Mouse (Mus musculus) limb, embryonic 12.5 days (tissue): Measurements from ENCODE around the gene Nmnat2. TPM values are rescaled to one million over a fixed set of nuclear protein-coding genes. Genes with fewer than 3 reads are reported as not detected.
A peak's percentile ranks its signal among the peaks of the same experiment; 100 is the strongest.
"Not testable (repeated sequence)": the region's sequence is repeated elsewhere in the genome, so short reads cannot be mapped to it uniquely, and the experiment has no call there.

Experiments used
- ATAC-seq: fragments of 200-750 bp; cut with Nextera tagmentation; 2 replicates; pipeline ENCODE4 v1.8.0; 2017; ENCODE audit warnings: low read depth, moderate TSS enrichment; ENCODE audit not compliant: insufficient number of reproducible peaks, insufficient read depth, low FRiP score, low TSS enrichment
- H3K27ac ChIP-seq: fragments of 300-500 bp; sonication (generic); 2 replicates; pipeline ENCODE4 v1.5.1; 2016; ENCODE audit warnings: mild to moderate bottlenecking, moderate library complexity
- H3K27me3 ChIP-seq: fragments of 300-500 bp; sonication (generic); 2 replicates; pipeline ENCODE4 v1.6.1; 2016; ENCODE audit warnings: mild to moderate bottlenecking, moderate library complexity
- H3K36me3 ChIP-seq: fragments of 300-500 bp; sonication (generic); 2 replicates; pipeline ENCODE4 v1.6.1; 2016; ENCODE audit warnings: mild to moderate bottlenecking, moderate library complexity
- H3K4me1 ChIP-seq: fragments of 300-500 bp; sonication (generic); replicated peaks from 2 replicates; pipeline ENCODE4 v1.6.1; 2016
- H3K4me2 ChIP-seq: fragments of 300-500 bp; sonication (generic); 2 replicates; pipeline ENCODE4 v1.6.1; 2016; ENCODE audit warnings: mild to moderate bottlenecking, moderate library complexity
- H3K4me3 ChIP-seq: fragments of 300-500 bp; sonication (generic); replicated peaks from 2 replicates; pipeline ENCODE4 v1.5.1; 2016; ENCODE audit warnings: mild to moderate bottlenecking
- H3K9ac ChIP-seq: fragments of 300-500 bp; sonication (generic); replicated peaks from 2 replicates; pipeline ENCODE4 v1.6.1; 2016; ENCODE audit warnings: mild to moderate bottlenecking, moderate library complexity
- H3K9me3 ChIP-seq: fragments of 300-500 bp; sonication (generic); 2 replicates; pipeline ENCODE4 v1.6.1; 2016; ENCODE audit warnings: mild to moderate bottlenecking, moderate library complexity
- WGBS: fragments of 180-500 bp; shearing (Covaris S2); methylation state at CpG from one replicate; pipeline ENCODE4 v1.1.7; 2016; 5-methylcytosine and 5-hydroxymethylcytosine counted together
- polyA plus RNA-seq: library from polyadenylated mRNA; unstranded; fragments of >200 nt; fragmentation: Nextera tagmentation; extraction: Ambion mirVana; gene quantifications from 2 replicates; pipeline ENCODE4 v1.2.1, GENCODE M21; 2016

Gene Nmnat2
- polyA plus RNA-seq, 1 experiment from 2014 or later: 0.69 TPM

GRCm38 (mm10) chr1:153062547-153062946, 107.8 kb downstream of the Nmnat2 start:
- Histone ChIP-seq H3K4me1 (peaks cover 20% of the 10 kb centered on the region), H3K27me3 (no peaks in the 10 kb centered on the region), H3K4me2 (no peak overlapping the region), H3K27ac (no peak overlapping the region), H3K36me3 (no peaks in the 10 kb centered on the region), H3K9ac (no peak overlapping the region), H3K9me3 (no peaks in the 10 kb centered on the region), H3K4me3 (no peak overlapping the region)
- 18% methylated on average over 7 of the region's 7 CpGs for WGBS
- no peak for ATAC-seq

- no peak overlapping the region for H3K4me3 ChIP-seq
- WGBS: 64% methylated on average over 9 of the region's 9 CpGs
- H3K9me3 ChIP-seq: no peaks in the 10 kb centered on the region
- no peak overlapping the region for H3K4me2 ChIP-seq
- no peaks in the 10 kb centered on the region for H3K27me3 ChIP-seq
- no peak overlapping the region; the same call in 1 of the 2 replicates for H3K27ac ChIP-seq
- no peak overlapping the region for H3K9ac ChIP-seq
- ATAC-seq: no peak
- H3K4me1 ChIP-seq: peaks cover 20% of the 10 kb centered on the region
- H3K36me3 ChIP-seq: no peaks in the 10 kb centered on the region
These were observed 110.1 kb downstream of the Nmnat2 start for GRCm38 (mm10) chr1:153064784-153065390.

- 75% methylated on average over 12 of the region's 12 CpGs for WGBS
- no peak overlapping the region; the same call in 1 of the 2 replicates for H3K27ac ChIP-seq
- ATAC-seq: no peak
These were observed 110.9 kb downstream of the Nmnat2 start for GRCm38 (mm10) chr1:153065473-153066386.

GRCm38 (mm10) chr1:153066387-153066781, 111.6 kb downstream of the Nmnat2 start:
- no peak for ATAC-seq
- WGBS: 79% methylated on average over 4 of the region's 4 CpGs
- H3K4me3 ChIP-seq: no peak overlapping the region
- no peaks in the 10 kb centered on the region for H3K9me3 ChIP-seq
- no peaks in the 10 kb centered on the region for H3K36me3 ChIP-seq
- H3K4me1 ChIP-seq: peaks cover 21% of the 10 kb centered on the region
- no peak overlapping the region for H3K9ac ChIP-seq
- H3K4me2 ChIP-seq: no peak overlapping the region
- H3K27me3 ChIP-seq: no peaks in the 10 kb centered on the region; the same call in 1 of the 2 replicates
- no peak overlapping the region for H3K27ac ChIP-seq

More at GRCm38 (mm10) chr1:153065473-153066386, 110.9 kb downstream of the Nmnat2 start:
- H3K27me3 ChIP-seq: no peaks in the 10 kb centered on the region
- no peaks in the 10 kb centered on the region for H3K36me3 ChIP-seq
- no peaks in the 10 kb centered on the region for H3K9me3 ChIP-seq
- no peak overlapping the region for H3K9ac ChIP-seq
- no peak overlapping the region for H3K4me3 ChIP-seq
- H3K4me1 ChIP-seq: peaks cover 20% of the 10 kb centered on the region
- H3K4me2 ChIP-seq: no peak overlapping the region

GRCm38 (mm10) chr1:153071563-153071962, 116.8 kb downstream of the Nmnat2 start:
- Histone ChIP-seq H3K4me3 (no peak overlapping the region), H3K4me1 (peaks cover 24% of the 10 kb centered on the region), H3K27ac (no peak overlapping the region), H3K4me2 (peak overlapping the region; percentile 46), H3K9me3 (no peaks in the 10 kb centered on the region), H3K9ac (no peak overlapping the region), H3K27me3 (peaks cover 27% of the 10 kb centered on the region), H3K36me3 (no peaks in the 10 kb centered on the region)
- WGBS: 25% methylated on average over 16 of the region's 16 CpGs
- ATAC-seq: peak; percentile 80

- Histone ChIP-seq H3K9ac (no peak overlapping the region), H3K4me3 (no peak overlapping the region), H3K4me2 (peak overlapping the region; percentile 46), H3K27me3 (peaks cover 32% of the 10 kb centered on the region), H3K4me1 (peaks cover 24% of the 10 kb centered on the region), H3K36me3 (no peaks in the 10 kb centered on the region), H3K27ac (no peak overlapping the region), H3K9me3 (no peaks in the 10 kb centered on the region)
- WGBS: 44% methylated on average over 12 of the region's 12 CpGs
- ATAC-seq: no peak
These were observed 117.2 kb downstream of the Nmnat2 start for GRCm38 (mm10) chr1:153071995-153072394.

- Histone ChIP-seq H3K9me3 (no peaks in the 10 kb centered on the region), H3K4me3 (no peak overlapping the region), H3K4me2 (peak overlapping the region; percentile 46), H3K36me3 (no peaks in the 10 kb centered on the region), H3K27me3 (peaks cover 32% of the 10 kb centered on the region), H3K27ac (no peak overlapping the region), H3K9ac (no peak overlapping the region), H3K4me1 (peaks cover 24% of the 10 kb centered on the region)
- ATAC-seq: no peak
- 36% methylated on average over 10 of the region's 10 CpGs for WGBS
These were observed 117.9 kb downstream of the Nmnat2 start for GRCm38 (mm10) chr1:153072711-153073110.

GRCm38 (mm10) chr1:153073441-153073840, 118.6 kb downstream of the Nmnat2 start:
- no peak for ATAC-seq
- Histone ChIP-seq H3K4me2 (no peak overlapping the region), H3K4me1 (peaks cover 24% of the 10 kb centered on the region), H3K9ac (no peak overlapping the region), H3K27ac (no peak overlapping the region), H3K27me3 (peaks cover 32% of the 10 kb centered on the region), H3K9me3 (no peaks in the 10 kb centered on the region), H3K36me3 (no peaks in the 10 kb centered on the region), H3K4me3 (no peak overlapping the region)
- WGBS: 1% methylated on average over 9 of the region's 9 CpGs

- no peak overlapping the region for H3K9ac ChIP-seq
- ATAC-seq: no peak
- H3K27me3 ChIP-seq: peaks cover 32% of the 10 kb centered on the region
- no peaks in the 10 kb centered on the region for H3K36me3 ChIP-seq
- peaks cover 24% of the 10 kb centered on the region for H3K4me1 ChIP-seq
- no peaks in the 10 kb centered on the region for H3K9me3 ChIP-seq
- no peak overlapping the region for H3K27ac ChIP-seq
- no peak overlapping the region for H3K4me3 ChIP-seq
- no peak overlapping the region for H3K4me2 ChIP-seq
- WGBS: 66% methylated on average over 3 of the region's 3 CpGs
These were observed 120.4 kb downstream of the Nmnat2 start for GRCm38 (mm10) chr1:153075087-153075736.

- no peak for ATAC-seq
- WGBS: 54% methylated on average over 6 of the region's 6 CpGs
- Histone ChIP-seq H3K4me3 (no peak overlapping the region), H3K9ac (no peak overlapping the region), H3K27ac (no peak overlapping the region), H3K4me2 (no peak overlapping the region), H3K4me1 (peaks cover 24% of the 10 kb centered on the region), H3K9me3 (no peaks in the 10 kb centered on the region), H3K27me3 (peaks cover 32% of the 10 kb centered on the region), H3K36me3 (no peaks in the 10 kb centered on the region)
These were observed 121.2 kb downstream of the Nmnat2 start for GRCm38 (mm10) chr1:153075955-153076354.

GRCm38 (mm10) chr1:153083233-153083632, 128.4 kb downstream of the Nmnat2 start:
- H3K4me2 ChIP-seq, ATAC-seq, H3K9ac ChIP-seq, H3K27me3 ChIP-seq, H3K9me3 ChIP-seq, H3K4me1 ChIP-seq, H3K27ac ChIP-seq, H3K4me3 ChIP-seq, H3K36me3 ChIP-seq: not testable (repeated sequence)
- 79% methylated on average over 9 of the region's 14 CpGs for WGBS
